Mouse (Mus musculus): ENCODE measurements around the gene Sphkap. TPM values are rescaled to one million over a fixed set of nuclear protein-coding genes. Genes with fewer than 3 reads are reported as not detected.

The Sphkap gene
- total RNA-seq (2021): 1 to 10 TPM in 1 of 2 experiments, under 1 TPM in 1; 0.26 to 1.7 TPM
- polyA plus RNA-seq (2012; rRNA removed): 0.68 and 1.6 TPM in 2 replicates
- long read RNA-seq: 0 reads

- no peaks in the 10 kb centered on the region for H3K36me3 ChIP-seq (ENCODE audit: control insufficient read depth, insufficient read depth, low read length)
- peak within 1 kb of the TSS; percentile 27; the same call in 1 of the 2 replicates for H3K4me3 ChIP-seq
- no peaks in the 10 kb centered on the region for H3K4me1 ChIP-seq (ENCODE audit: control insufficient read depth, insufficient read depth, low read length)
- peak; percentile 46 for TF ChIP-seq CTCF (IDR thresholded peaks at IDR 0.05)
- TF ChIP-seq EP300 (IDR thresholded peaks at IDR 0.05; ENCODE audit: insufficient read depth, low read depth, low read length): no peak
- TF ChIP-seq POLR2A (IDR thresholded peaks at IDR 0.05; ENCODE audit: insufficient read depth, low read depth, low read length): no peak
- H3K27ac ChIP-seq: no peak within 1 kb of the TSS
- 2% methylated on average over 16 of the region's 16 CpGs for WGBS
- H3K79me2 ChIP-seq (replicated peaks; ENCODE audit: control insufficient read depth, insufficient read depth, low read length): no peaks in the 10 kb centered on the region
- no peak within 1 kb of the TSS for H3K9ac ChIP-seq (ENCODE audit: low read depth, low read length)
- intact Hi-C loops (cut with DNase I): no loop called here
- H3K27me3 ChIP-seq (ENCODE audit: control insufficient read depth, insufficient read depth, low read length): no peaks in the 10 kb centered on the region
- peak; percentile 48 to 60 for DNase-seq
Observed at GRCm38 (mm10) chr1:83408021-83408464, at the start of gene Sphkap. TSS of gene Sphkap (minus strand) at chr1:83408200.

- intact Hi-C loops (cut with DNase I): no loop called here
- H3K36me3 ChIP-seq (ENCODE audit: control insufficient read depth, insufficient read depth, low read length): no peaks in the 10 kb centered on the region
- DNase-seq: peak in 1 of 2 experiments; percentile 7
- TF ChIP-seq POLR2A (IDR thresholded peaks at IDR 0.05; ENCODE audit: insufficient read depth, low read depth, low read length): no peak
- TF ChIP-seq EP300 (IDR thresholded peaks at IDR 0.05; ENCODE audit: insufficient read depth, low read depth, low read length): no peak
- no peak for TF ChIP-seq CTCF (IDR thresholded peaks at IDR 0.05)
- no peak overlapping the region for H3K4me3 ChIP-seq
- no peaks in the 10 kb centered on the region for H3K79me2 ChIP-seq (replicated peaks; ENCODE audit: control insufficient read depth, insufficient read depth, low read length)
- no peak overlapping the region for H3K27ac ChIP-seq
- no peaks in the 10 kb centered on the region for H3K4me1 ChIP-seq (ENCODE audit: control insufficient read depth, insufficient read depth, low read length)
- WGBS: 52% methylated on average over 5 of the region's 5 CpGs
- H3K27me3 ChIP-seq (ENCODE audit: control insufficient read depth, insufficient read depth, low read length): no peaks in the 10 kb centered on the region
- no peak overlapping the region for H3K9ac ChIP-seq (ENCODE audit: low read depth, low read length)
Observed at GRCm38 (mm10) chr1:83451291-83451690, 43.3 kb upstream of the Sphkap start.

- intact Hi-C loops (cut with DNase I): no loop called here
- Histone ChIP-seq H3K36me3 (ENCODE audit: control insufficient read depth, insufficient read depth, low read length) (no peaks in the 10 kb centered on the region), H3K79me2 (replicated peaks; ENCODE audit: control insufficient read depth, insufficient read depth, low read length) (no peaks in the 10 kb centered on the region), H3K9ac (ENCODE audit: low read depth, low read length) (no peak overlapping the region), H3K4me3 (no peak overlapping the region), H3K27ac (no peak overlapping the region), H3K4me1 (ENCODE audit: control insufficient read depth, insufficient read depth, low read length) (no peaks in the 10 kb centered on the region), H3K27me3 (ENCODE audit: control insufficient read depth, insufficient read depth, low read length) (no peaks in the 10 kb centered on the region)
- TF ChIP-seq EP300 (IDR thresholded peaks at IDR 0.05; ENCODE audit: insufficient read depth, low read depth, low read length) (no peak), CTCF (IDR thresholded peaks at IDR 0.05) (no peak), POLR2A (IDR thresholded peaks at IDR 0.05; ENCODE audit: insufficient read depth, low read depth, low read length) (no peak)
- no peak for DNase-seq
- WGBS: 72% methylated on average over 2 of the region's 2 CpGs
Observed at GRCm38 (mm10) chr1:83440422-83440821, 32.4 kb upstream of the Sphkap start.

GRCm38 (mm10) chr1:83433932-83434331 lies 25.9 kb upstream of the Sphkap start:
- Histone ChIP-seq H3K27me3 (ENCODE audit: control insufficient read depth, insufficient read depth, low read length) (no peaks in the 10 kb centered on the region), H3K4me1 (ENCODE audit: control insufficient read depth, insufficient read depth, low read length) (no peaks in the 10 kb centered on the region), H3K27ac (no peak overlapping the region), H3K36me3 (ENCODE audit: control insufficient read depth, insufficient read depth, low read length) (no peaks in the 10 kb centered on the region), H3K79me2 (replicated peaks; ENCODE audit: control insufficient read depth, insufficient read depth, low read length) (no peaks in the 10 kb centered on the region), H3K4me3 (no peak overlapping the region), H3K9ac (ENCODE audit: low read depth, low read length) (no peak overlapping the region)
- intact Hi-C loops (cut with DNase I): no loop called here
- TF ChIP-seq POLR2A (IDR thresholded peaks at IDR 0.05; ENCODE audit: insufficient read depth, low read depth, low read length) (no peak), EP300 (IDR thresholded peaks at IDR 0.05; ENCODE audit: insufficient read depth, low read depth, low read length) (no peak), CTCF (IDR thresholded peaks at IDR 0.05) (no peak)
- WGBS: 92% methylated on average over 3 of the region's 3 CpGs
- no peak for DNase-seq

DNA sequence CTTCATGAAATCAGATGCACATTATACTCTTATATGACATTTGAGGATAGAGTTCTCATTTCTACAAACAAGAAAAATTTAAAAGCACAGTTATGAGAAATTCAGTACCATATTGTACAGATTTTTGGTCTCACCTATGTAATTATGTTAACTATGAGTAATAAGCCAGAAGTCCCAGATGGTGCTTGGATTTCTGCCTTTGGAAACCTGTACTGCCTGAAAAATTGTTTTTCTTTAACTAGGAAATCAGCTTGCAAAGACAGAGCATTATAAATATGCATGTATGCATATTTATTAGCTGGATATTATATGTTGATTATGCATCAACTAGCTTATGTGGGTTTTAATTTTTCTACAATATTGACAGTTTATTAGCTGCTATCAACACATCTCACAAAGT lies 21.9 kb upstream of the Sphkap start:
- no peak for DNase-seq
- Histone ChIP-seq H3K27ac (no peak overlapping the region), H3K9ac (ENCODE audit: low read depth, low read length) (no peak overlapping the region), H3K36me3 (ENCODE audit: control insufficient read depth, insufficient read depth, low read length) (no peaks in the 10 kb centered on the region), H3K27me3 (ENCODE audit: control insufficient read depth, insufficient read depth, low read length) (no peaks in the 10 kb centered on the region), H3K4me1 (ENCODE audit: control insufficient read depth, insufficient read depth, low read length) (no peaks in the 10 kb centered on the region), H3K79me2 (replicated peaks; ENCODE audit: control insufficient read depth, insufficient read depth, low read length) (no peaks in the 10 kb centered on the region), H3K4me3 (no peak overlapping the region)
- TF ChIP-seq CTCF (IDR thresholded peaks at IDR 0.05) (no peak), EP300 (IDR thresholded peaks at IDR 0.05; ENCODE audit: insufficient read depth, low read depth, low read length) (no peak), POLR2A (IDR thresholded peaks at IDR 0.05; ENCODE audit: insufficient read depth, low read depth, low read length) (no peak)
- intact Hi-C loops (cut with DNase I): no loop called here

DNA sequence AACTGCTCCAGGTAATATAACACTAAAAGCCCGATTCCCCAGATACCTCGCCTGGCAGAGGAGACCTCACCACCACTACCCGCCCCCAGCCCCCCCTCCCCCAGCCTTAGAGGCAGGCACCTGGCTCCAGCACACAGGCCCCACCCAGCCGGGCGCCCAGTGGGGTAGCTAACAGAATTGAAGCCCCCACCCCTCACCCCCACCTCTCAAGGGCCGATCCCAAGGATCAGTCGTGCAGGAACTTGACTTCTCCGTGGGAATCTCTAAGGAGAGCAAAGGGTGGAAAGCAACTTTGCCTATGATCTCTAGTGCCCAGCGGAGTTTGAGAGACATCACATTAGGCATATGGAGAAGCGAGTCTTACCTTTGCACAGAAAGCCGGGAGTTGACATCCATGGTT lies 384 bp downstream of the Sphkap start:
- no peak for TF ChIP-seq CTCF (IDR thresholded peaks at IDR 0.05)
- no peak for TF ChIP-seq EP300 (IDR thresholded peaks at IDR 0.05; ENCODE audit: insufficient read depth, low read depth, low read length)
- no peak for TF ChIP-seq POLR2A (IDR thresholded peaks at IDR 0.05; ENCODE audit: insufficient read depth, low read depth, low read length)
- no peak overlapping the region for H3K9ac ChIP-seq (ENCODE audit: low read depth, low read length)
- no peaks in the 10 kb centered on the region for H3K27me3 ChIP-seq (ENCODE audit: control insufficient read depth, insufficient read depth, low read length)
- H3K27ac ChIP-seq: no peak overlapping the region
- H3K79me2 ChIP-seq (replicated peaks; ENCODE audit: control insufficient read depth, insufficient read depth, low read length): no peaks in the 10 kb centered on the region
- H3K4me3 ChIP-seq: peak overlapping the region; percentile 27; the same call in 1 of the 2 replicates
- H3K4me1 ChIP-seq (ENCODE audit: control insufficient read depth, insufficient read depth, low read length): no peaks in the 10 kb centered on the region
- no peak for DNase-seq
- no peaks in the 10 kb centered on the region for H3K36me3 ChIP-seq (ENCODE audit: control insufficient read depth, insufficient read depth, low read length)
- 7% methylated on average over 11 of the region's 11 CpGs for WGBS
- intact Hi-C loops (cut with DNase I): no loop called here
